Mouse (Mus musculus) ES-E14 (cell line): Measurements from ENCODE around the gene Ppara. TPM values are rescaled to one million over a fixed set of nuclear protein-coding genes. Genes with fewer than 3 reads are reported as not detected.

Experiments
- DNase-seq: peaks from one replicate; pipeline ENCODE4 v3.0.0-alpha.2; 2013; ENCODE audit warnings: low read depth, low spot score
- H3K27ac ChIP-seq: 2 replicates; pipeline ENCODE4 v1.5.1; 2012; ENCODE audit warnings: low read depth, mild to moderate bottlenecking, low read length, moderate library complexity, mixed read lengths; ENCODE audit not compliant: poor library complexity, insufficient read depth, severe bottlenecking
- H3K36me3 ChIP-seq: 2 replicates; pipeline ENCODE4 v1.6.1; 2012; ENCODE audit warnings: mild to moderate bottlenecking, low read length, moderate library complexity, mixed read lengths; ENCODE audit not compliant: control insufficient read depth, poor library complexity, insufficient read depth, severe bottlenecking
- H3K4me1 ChIP-seq, 2 experiments: fragments of 150-350 bp in 1 of 2; sonication (generic) in 1 of 2; 2 replicates each; pipeline ENCODE4 v1.6.1; 2012; ENCODE audit warnings: low read length in 2 of 2, mild to moderate bottlenecking in 1 of 2, mixed read lengths in 1 of 2; ENCODE audit not compliant: control insufficient read depth in 2 of 2, insufficient read depth in 2 of 2, poor library complexity in 1 of 2
- H3K4me3 ChIP-seq, 2 experiments: fragments of 150-350 bp in 1 of 2; sonication (generic) in 1 of 2; 2 replicates each; pipeline ENCODE4 v1.5.1; 2012; ENCODE audit warnings: low read length in 2 of 2, low read depth in 1 of 2, mild to moderate bottlenecking in 1 of 2, mixed read lengths in 1 of 2; ENCODE audit not compliant: insufficient read depth in 1 of 2, poor library complexity in 1 of 2, severe bottlenecking in 1 of 2
- H3K9ac ChIP-seq: 2 replicates; pipeline ENCODE4 v1.6.1; 2012; ENCODE audit warnings: low read depth, mild to moderate bottlenecking, low read length, mixed read lengths; ENCODE audit not compliant: poor library complexity, insufficient read depth, severe bottlenecking
- H3K9me3 ChIP-seq: fragments of 150-350 bp; sonication (generic); 2 replicates; pipeline ENCODE4 v1.6.1; 2012; ENCODE audit warnings: low read depth, mild to moderate bottlenecking, low read length; ENCODE audit not compliant: control insufficient read depth, insufficient read depth
- CHD2 ChIP-seq: IDR thresholded peaks from 2 replicates; pipeline ENCODE4 v1.6.1; 2014; ENCODE audit warnings: mild to moderate bottlenecking, low read depth, low read length, inconsistent platforms
- HCFC1 ChIP-seq: IDR thresholded peaks from 2 replicates; pipeline ENCODE4 v1.6.1; 2012; ENCODE audit warnings: low read length, inconsistent platforms, borderline replicate concordance; ENCODE audit not compliant: insufficient read depth
- MAFK ChIP-seq: IDR thresholded peaks from 2 replicates; pipeline ENCODE4 v1.6.1; 2014; ENCODE audit warnings: mild to moderate bottlenecking, low read depth, low read length, inconsistent platforms; ENCODE audit not compliant: insufficient read depth
- ZC3H11A ChIP-seq: IDR thresholded peaks from 2 replicates; pipeline ENCODE4 v1.6.1; 2012; ENCODE audit warnings: low read depth, mild to moderate bottlenecking, inconsistent platforms, low read length, borderline replicate concordance
- ZNF384 ChIP-seq: IDR thresholded peaks from 2 replicates; pipeline ENCODE4 v1.6.1; 2012; ENCODE audit warnings: low read depth, low read length, inconsistent platforms
- in situ Hi-C, 2 experiments: fragments of 600-800 bp; cut with MboI; formaldehyde crosslinking; loops; one replicate each; pipeline ENCODE4 v1.15.1; 2025; ENCODE audit warnings: low sequenced_read_pairs in 2 of 2, inconsistent platforms in 1 of 2; ENCODE audit not compliant: unreplicated experiment in 2 of 2
- total RNA-seq: library from RNA; depleted of rRNA; stranded (reverse); fragments of 300-350 nt; gene quantifications from 2 replicates; pipeline ENCODE4 v1.2.3, GENCODE M21; 2012

Ppara gene
- total RNA-seq, 1 experiment = 0.09 TPM

DNA sequence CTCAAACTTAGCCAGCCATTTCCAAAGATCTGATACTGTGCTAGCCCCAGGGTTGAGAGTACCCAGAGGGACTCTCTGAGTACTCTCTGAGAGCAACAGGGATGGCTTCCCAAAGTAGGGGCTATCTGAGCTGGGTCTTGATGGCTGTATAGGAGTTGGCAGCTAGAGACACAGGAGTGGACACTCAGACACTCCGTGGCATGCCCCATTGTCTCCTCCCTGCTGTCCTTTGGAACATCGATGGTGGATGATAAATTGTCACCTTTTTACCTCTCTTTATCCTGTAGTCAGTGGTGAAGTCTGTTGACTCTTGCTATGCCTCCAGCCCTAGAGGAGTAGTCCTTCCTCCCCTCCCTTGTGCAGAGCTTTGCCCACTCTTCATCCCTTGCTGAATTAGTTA lies 26.6 kb upstream of the Ppara start:
- in situ Hi-C loops = loop anchor here in 1 of 2 experiments (5.0 kb wide), 1 partner anchor 96 kb away; no protein-coding TSS in a partner anchor
- Histone ChIP-seq H3K4me1 (peaks cover 0 to 4% of the 10 kb centered on the region in 2 experiments; a peak in 1 of 4 replicates), H3K4me3 (no peak overlapping the region), H3K27ac (no peak overlapping the region), H3K36me3 (no peaks in the 10 kb centered on the region), H3K9me3 (no peaks in the 10 kb centered on the region), H3K9ac (no peak overlapping the region)
- DNase-seq = no peak
- TF ChIP-seq MAFK (no peak), CHD2 (no peak), ZNF384 (no peak), HCFC1 (no peak), ZC3H11A (no peak)

- Histone ChIP-seq H3K4me3 (no peak overlapping the region), H3K9me3 (no peaks in the 10 kb centered on the region)
Measured at GRCm38 (mm10) chr15:85708843-85709242, 25.9 kb upstream of the Ppara start.

DNA sequence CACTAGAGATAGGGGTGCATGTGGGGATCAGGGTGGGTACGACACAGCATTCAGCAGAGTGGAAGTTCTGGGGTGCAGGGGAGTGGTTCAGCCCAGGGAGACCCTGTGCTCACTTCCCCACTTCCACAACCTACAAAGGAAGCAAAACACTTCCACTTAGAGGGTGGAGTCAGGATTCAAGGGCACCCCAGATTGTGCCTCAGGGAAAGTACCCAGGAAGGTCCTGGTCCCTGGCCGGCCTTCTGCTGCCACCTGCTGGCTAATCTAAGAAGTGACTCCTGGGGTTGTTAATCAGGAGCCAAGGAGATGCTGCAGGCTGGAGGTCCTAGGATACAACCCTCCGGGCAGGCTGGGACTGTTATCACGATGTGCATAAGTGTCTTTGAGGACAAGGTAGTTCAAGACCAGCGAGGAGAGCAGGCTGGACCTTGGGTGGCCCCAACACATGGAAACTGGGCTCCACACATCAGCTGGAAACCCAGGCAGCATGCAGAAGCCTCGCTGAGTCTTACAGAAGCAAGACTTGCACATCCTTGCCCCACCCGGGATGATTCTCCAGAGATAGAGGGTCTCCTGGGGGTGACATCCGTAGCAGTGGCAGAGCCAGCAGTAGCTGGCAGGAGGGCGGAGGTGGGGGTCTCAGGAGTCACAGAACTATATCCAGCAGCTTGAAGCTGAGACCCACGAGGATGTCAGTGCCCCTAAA lies 25.4 kb upstream of the Ppara start:
- no peak overlapping the region for H3K9ac ChIP-seq
- no peak overlapping the region for H3K27ac ChIP-seq
- no peaks in the 10 kb centered on the region for H3K36me3 ChIP-seq
- peaks cover 0 to 4% of the 10 kb centered on the region in 2 experiments; a peak in 1 of 4 replicates for H3K4me1 ChIP-seq
- no peak overlapping the region for H3K4me3 ChIP-seq
- peak; percentile 77 for DNase-seq
- peak; percentile 81; the same call in 1 of the 2 replicates for TF ChIP-seq ZC3H11A
- no peak for TF ChIP-seq MAFK
- in situ Hi-C loops = loop anchor here in 1 of 2 experiments (5.0 kb wide), 1 partner anchor 97 kb away; no protein-coding TSS in a partner anchor
- H3K9me3 ChIP-seq = no peaks in the 10 kb centered on the region

More at GRCm38 (mm10) chr15:85708843-85709242, 25.9 kb upstream of the Ppara start:
- Histone ChIP-seq H3K4me1 (peaks cover 0 to 4% of the 10 kb centered on the region in 2 experiments; a peak in 1 of 4 replicates), H3K36me3 (no peaks in the 10 kb centered on the region), H3K9ac (no peak overlapping the region), H3K27ac (no peak overlapping the region)
- TF ChIP-seq ZNF384 (no peak), ZC3H11A (no peak), HCFC1 (no peak), CHD2 (no peak), MAFK (no peak)
- in situ Hi-C loops = loop anchor here in 1 of 2 experiments (5.0 kb wide), 1 partner anchor 97 kb away; no protein-coding TSS in a partner anchor
- DNase-seq = no peak

- peak; percentile 55 for DNase-seq
- in situ Hi-C loops = loop anchor here in 1 of 2 experiments (5.0 kb wide), 1 partner anchor 103 kb away; no protein-coding TSS in a partner anchor
Measured at GRCm38 (mm10) chr15:85710179-85710578, 24.6 kb upstream of the Ppara start.

More at GRCm38 (mm10) chr15:85710179-85710578, 24.6 kb upstream of the Ppara start:
- Histone ChIP-seq H3K27ac (no peak overlapping the region), H3K4me3 (no peak overlapping the region), H3K4me1 (peaks cover 0 to 4% of the 10 kb centered on the region in 2 experiments; a peak in 1 of 4 replicates), H3K9me3 (no peaks in the 10 kb centered on the region), H3K36me3 (no peaks in the 10 kb centered on the region), H3K9ac (no peak overlapping the region)
- no peak for TF ChIP-seq CHD2
- TF ChIP-seq HCFC1 = no peak
- TF ChIP-seq ZC3H11A = peak; percentile 26; the same call in 1 of the 2 replicates
- TF ChIP-seq ZNF384 = 0 out of 2 replicates have a peak, but pooled peaks have one; percentile 15
- no peak for TF ChIP-seq MAFK
